Mouse (Mus musculus) neural tube, embryonic 13.5 days (tissue): Measurements from ENCODE around the gene Pla2g15. TPM values are rescaled to one million over a fixed set of nuclear protein-coding genes. Genes with fewer than 3 reads are reported as not detected.
A peak's percentile ranks its signal among the peaks of the same experiment; 100 is the strongest.

Experiments used
- ATAC-seq: fragments of 200-750 bp; cut with Nextera tagmentation; 2 replicates; pipeline ENCODE4 v1.8.0; 2017; ENCODE audit warnings: low read depth, mild to moderate bottlenecking, moderate TSS enrichment, moderate library complexity
- H3K27ac ChIP-seq: fragments of 300-500 bp; sonication (generic); replicated peaks from 2 replicates; pipeline ENCODE4 v1.5.1; 2015; ENCODE audit warnings: moderate library complexity, mild to moderate bottlenecking, inconsistent platforms
- H3K27me3 ChIP-seq: fragments of 300-500 bp; sonication (generic); 2 replicates; pipeline ENCODE4 v1.6.1; 2015; ENCODE audit warnings: mild to moderate bottlenecking, inconsistent platforms
- H3K36me3 ChIP-seq: fragments of 300-500 bp; sonication (generic); 2 replicates; pipeline ENCODE4 v1.6.1; 2015; ENCODE audit warnings: mild to moderate bottlenecking, inconsistent platforms
- H3K4me1 ChIP-seq: fragments of 300-500 bp; sonication (generic); replicated peaks from 2 replicates; pipeline ENCODE4 v1.6.1; 2015; ENCODE audit warnings: inconsistent platforms
- H3K4me2 ChIP-seq: fragments of 300-500 bp; sonication (generic); 2 replicates; pipeline ENCODE4 v1.6.1; 2015; ENCODE audit warnings: inconsistent platforms, mild to moderate bottlenecking, moderate library complexity
- H3K4me3 ChIP-seq: fragments of 300-500 bp; sonication (generic); 2 replicates; pipeline ENCODE4 v1.5.1; 2015; ENCODE audit warnings: mild to moderate bottlenecking, inconsistent platforms
- H3K9ac ChIP-seq: fragments of 300-500 bp; sonication (generic); 2 replicates; pipeline ENCODE4 v1.6.1; 2015; ENCODE audit warnings: moderate library complexity, mild to moderate bottlenecking, inconsistent platforms
- H3K9me3 ChIP-seq: fragments of 300-500 bp; sonication (generic); 2 replicates; pipeline ENCODE4 v1.6.1; 2016; ENCODE audit warnings: inconsistent platforms
- WGBS: fragments of 180-500 bp; shearing (Covaris S2); methylation state at CpG from one replicate; pipeline ENCODE4 v1.1.7; 2015; 5-methylcytosine and 5-hydroxymethylcytosine counted together
- polyA plus RNA-seq: library from polyadenylated mRNA; unstranded; fragments of >200 nt; fragmentation: Nextera tagmentation; extraction: Ambion mirVana; gene quantifications from 2 replicates; pipeline ENCODE4 v1.2.1, GENCODE M21; 2015

Gene Pla2g15
- polyA plus RNA-seq, 1 experiment from 2014 or later, result 18.1 TPM

GRCm38 (mm10) chr8:106136156-106137130, 13.8 kb upstream of the Pla2g15 start, which contains the start of gene Esrp2:
Gene Esrp2, minus strand, starts transcription at chr8:106136974.
- 1% methylated on average over 86 of the region's 86 CpGs for WGBS
- ATAC-seq, result peak; percentile 28; the same call in 1 of the 2 replicates

DNA sequence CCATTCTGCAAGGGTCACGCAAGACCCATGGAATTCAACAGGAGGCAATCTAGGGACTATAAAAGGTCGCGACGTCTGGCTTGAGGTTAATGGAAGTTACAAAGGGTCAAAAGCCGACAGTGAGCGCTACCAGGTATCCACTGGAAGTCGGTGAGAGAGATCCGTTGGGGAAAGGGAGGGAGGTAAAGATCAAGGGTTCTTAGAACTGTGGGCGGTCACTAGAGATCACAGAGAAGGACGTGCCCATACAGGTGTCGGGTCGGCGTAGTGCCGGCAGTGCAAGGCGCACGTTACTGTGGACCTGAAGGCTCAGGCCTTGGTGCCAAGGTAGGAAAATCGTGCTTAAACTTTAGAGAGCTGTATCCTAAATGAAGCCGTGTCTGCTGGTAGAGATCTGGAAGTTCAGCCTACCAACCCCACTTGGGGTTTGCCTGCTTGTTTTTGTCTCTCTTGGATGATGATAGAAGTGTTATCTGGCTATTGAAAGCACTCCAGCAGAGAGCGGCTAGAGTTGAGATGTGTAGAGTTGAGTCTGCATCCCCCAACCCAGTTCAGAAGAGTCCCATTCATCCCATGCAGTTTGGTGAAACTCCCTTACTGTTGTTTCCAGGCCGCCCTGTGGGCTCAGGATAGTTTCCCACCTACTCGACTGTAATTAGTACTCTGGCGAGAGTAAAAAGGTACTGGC, 12.8 kb upstream of the Pla2g15 start:
- Histone ChIP-seq H3K4me2 (peak overlapping the region; percentile 75), H3K4me1 (peaks cover 30% of the 10 kb centered on the region), H3K9ac (peak overlapping the region; percentile 62), H3K36me3 (peaks cover 7% of the 10 kb centered on the region), H3K27ac (no peak overlapping the region), H3K4me3 (peak overlapping the region; percentile 45), H3K27me3 (peaks cover 83% of the 10 kb centered on the region), H3K9me3 (no peaks in the 10 kb centered on the region)
- ATAC-seq, result no peak
- WGBS, result 2% methylated on average over 22 of the region's 22 CpGs

More at GRCm38 (mm10) chr8:106136156-106137130, 13.8 kb upstream of the Pla2g15 start, which contains the start of gene Esrp2:
- H3K9ac ChIP-seq, result peak within 1 kb of the TSS; percentile 62
- no peak within 1 kb of the TSS for H3K27ac ChIP-seq
- peaks cover 30% of the 10 kb centered on the region for H3K4me1 ChIP-seq
- peak within 1 kb of the TSS; percentile 75 for H3K4me2 ChIP-seq
- H3K27me3 ChIP-seq, result peaks cover 83% of the 10 kb centered on the region
- peak within 1 kb of the TSS; percentile 45 for H3K4me3 ChIP-seq
- no peaks in the 10 kb centered on the region for H3K9me3 ChIP-seq
- peaks cover 15% of the 10 kb centered on the region for H3K36me3 ChIP-seq

DNA sequence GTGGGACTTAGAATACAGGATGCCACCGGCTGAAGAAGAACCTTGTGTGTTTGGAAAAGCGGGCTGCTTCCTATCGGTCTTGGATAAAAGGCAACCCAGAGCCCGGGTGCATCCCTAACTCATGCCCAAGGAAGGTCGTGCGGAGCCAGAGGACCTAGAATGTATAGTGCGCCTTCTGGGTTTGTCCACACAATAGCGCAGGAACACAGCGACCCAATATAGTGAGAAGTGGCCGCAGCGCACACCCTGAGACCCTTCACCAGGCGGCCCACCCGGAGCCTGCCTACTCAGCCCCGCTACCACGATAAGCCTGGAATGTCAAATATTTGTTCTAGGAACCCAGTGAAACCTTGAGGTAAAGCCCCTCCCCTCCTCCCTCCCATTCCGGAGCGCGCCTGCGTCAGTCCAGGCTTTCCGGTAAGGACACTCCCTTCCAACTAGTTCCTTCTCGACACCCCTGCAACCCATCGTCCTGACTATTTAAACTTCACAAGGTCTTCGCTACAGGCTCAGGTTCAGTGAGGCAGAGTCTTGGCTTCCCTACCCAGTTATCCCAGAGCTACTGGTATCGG, 12.2 kb upstream of the Pla2g15 start:
- whole genome bisulfite sequencing, result under 1% methylated on average over 24 of the region's 24 CpGs
- Histone ChIP-seq H3K4me3 (peak overlapping the region; percentile 45), H3K4me1 (peaks cover 30% of the 10 kb centered on the region), H3K27ac (no peak overlapping the region), H3K9ac (peak overlapping the region; percentile 62), H3K27me3 (peaks cover 77% of the 10 kb centered on the region), H3K36me3 (peaks cover under 1% of the 10 kb centered on the region), H3K4me2 (peak overlapping the region; percentile 75), H3K9me3 (no peaks in the 10 kb centered on the region)
- no peak for ATAC-seq

- Histone ChIP-seq H3K4me2 (peak overlapping the region; percentile 75), H3K36me3 (no peaks in the 10 kb centered on the region), H3K4me1 (peaks cover 30% of the 10 kb centered on the region), H3K9me3 (no peaks in the 10 kb centered on the region), H3K9ac (peak overlapping the region; percentile 62), H3K27me3 (peaks cover 70% of the 10 kb centered on the region), H3K27ac (no peak overlapping the region), H3K4me3 (peak overlapping the region; percentile 45)
- 16% methylated on average over 7 of the region's 7 CpGs for WGBS
- ATAC-seq, result no peak
Observed at GRCm38 (mm10) chr8:106138616-106139015, 11.6 kb upstream of the Pla2g15 start.

DNA sequence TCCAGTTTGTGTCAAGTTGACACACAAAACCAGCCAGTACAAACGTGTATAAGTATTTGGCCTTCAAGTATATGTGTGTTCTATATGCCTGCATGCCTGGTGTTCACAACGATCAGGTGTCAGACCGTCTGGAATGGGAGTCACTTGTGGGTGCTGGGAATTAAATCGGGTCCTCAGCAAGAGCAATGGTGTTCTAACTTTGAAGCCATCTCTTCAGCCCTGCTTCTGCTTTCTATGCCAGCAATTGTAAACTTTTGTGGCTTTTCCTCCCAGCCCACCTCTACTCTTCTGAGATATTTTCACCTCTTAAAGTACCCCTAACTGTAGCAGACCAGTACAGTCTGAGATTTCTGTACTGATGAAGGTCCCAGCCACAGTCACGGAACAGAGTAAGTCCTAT, 10.0 kb upstream of the Pla2g15 start:
- H3K9ac ChIP-seq, result no peak overlapping the region
- H3K9me3 ChIP-seq, result no peaks in the 10 kb centered on the region
- H3K4me1 ChIP-seq, result peaks cover 30% of the 10 kb centered on the region
- no peak overlapping the region for H3K4me2 ChIP-seq
- peaks cover 55% of the 10 kb centered on the region for H3K27me3 ChIP-seq
- 68% methylated on average over 5 of the region's 5 CpGs for WGBS
- no peaks in the 10 kb centered on the region for H3K36me3 ChIP-seq
- H3K27ac ChIP-seq, result no peak overlapping the region
- H3K4me3 ChIP-seq, result no peak overlapping the region
- ATAC-seq, result no peak

DNA sequence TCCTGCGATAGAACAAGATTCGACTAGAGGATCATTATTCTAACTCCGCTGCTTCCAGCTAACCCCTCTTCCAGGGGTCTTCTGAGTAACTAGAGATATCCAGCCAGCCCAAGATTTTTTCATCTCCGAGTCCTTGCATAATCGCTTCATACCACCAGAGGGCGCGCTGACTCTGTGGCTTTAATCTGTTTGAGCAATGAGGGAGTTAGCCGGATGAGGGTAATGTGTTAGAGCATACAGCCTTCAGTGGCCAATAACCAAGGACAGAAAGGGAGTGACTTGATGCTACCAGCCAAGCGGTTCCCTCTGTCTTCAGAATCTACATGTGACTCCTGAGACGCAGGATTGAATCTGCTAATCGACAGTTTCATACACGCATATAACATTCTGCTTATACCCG, 9.4 kb upstream of the Pla2g15 start:
- WGBS, result 19% methylated on average over 13 of the region's 13 CpGs

DNA sequence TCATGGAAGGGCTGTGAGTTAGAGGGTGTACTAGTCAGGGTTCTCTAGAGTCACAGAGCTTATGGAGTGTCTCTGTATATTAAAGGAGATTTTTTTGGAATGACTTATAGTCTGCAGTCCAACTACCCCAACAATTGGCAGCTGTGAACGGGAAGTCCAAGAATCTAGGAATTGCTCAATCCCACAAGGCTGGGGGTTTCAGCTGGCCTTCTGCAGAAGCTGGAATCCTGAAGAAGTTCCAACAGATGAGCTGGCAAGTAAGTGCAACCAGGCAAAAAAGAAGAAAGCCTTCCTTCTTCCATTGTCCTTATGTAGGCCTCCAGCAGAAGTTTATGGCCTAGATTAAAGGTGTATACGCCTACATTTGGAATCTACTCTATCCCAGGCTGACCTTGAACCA, 4.9 kb upstream of the Pla2g15 start:
- Histone ChIP-seq H3K4me1 (no peaks in the 10 kb centered on the region), H3K4me2 (no peak overlapping the region), H3K36me3 (no peaks in the 10 kb centered on the region), H3K27me3 (0 out of 2 replicates have a peak, but pooled peaks cover 3% of the 10 kb centered on the region), H3K4me3 (no peak overlapping the region), H3K9ac (no peak overlapping the region), H3K27ac (no peak overlapping the region), H3K9me3 (no peaks in the 10 kb centered on the region)
- no peak for ATAC-seq
- 90% methylated on average over 2 of the region's 2 CpGs for WGBS

More for the DNA sequence above, 9.4 kb upstream of the Pla2g15 start:
- no peaks in the 10 kb centered on the region for H3K9me3 ChIP-seq
- no peak overlapping the region for H3K4me3 ChIP-seq
- no peak overlapping the region for H3K9ac ChIP-seq
- H3K4me2 ChIP-seq, result no peak overlapping the region
- H3K36me3 ChIP-seq, result no peaks in the 10 kb centered on the region
- peak; percentile 59; the same call in 1 of the 2 replicates for ATAC-seq
- peaks cover 49% of the 10 kb centered on the region for H3K27me3 ChIP-seq
- H3K4me1 ChIP-seq, result peaks cover 28% of the 10 kb centered on the region
- H3K27ac ChIP-seq, result no peak overlapping the region

DNA sequence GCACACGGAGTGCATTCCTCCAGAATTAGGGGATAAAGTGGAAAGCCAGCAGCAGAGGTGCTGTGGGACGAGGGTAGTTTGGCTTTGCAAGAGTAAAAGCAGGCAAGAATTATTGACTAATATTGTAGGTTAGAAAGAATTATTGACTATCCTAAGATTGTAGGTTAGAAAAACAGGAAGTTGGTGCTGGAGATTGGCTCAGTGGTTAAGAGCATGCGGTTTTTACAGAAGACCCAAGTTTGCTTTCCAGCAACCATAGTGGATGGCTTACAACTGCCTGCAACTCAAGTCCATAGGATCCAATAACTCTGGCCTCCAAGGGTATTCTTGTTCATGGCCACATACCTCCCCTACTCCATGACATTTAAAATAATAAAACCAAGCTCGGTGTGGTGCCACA, 4.2 kb upstream of the Pla2g15 start:
- H3K4me3 ChIP-seq, result no peak overlapping the region
- H3K9ac ChIP-seq, result no peak overlapping the region
- no peaks in the 10 kb centered on the region for H3K27me3 ChIP-seq
- no peaks in the 10 kb centered on the region for H3K9me3 ChIP-seq
- peaks cover 5% of the 10 kb centered on the region for H3K4me1 ChIP-seq
- no peak for ATAC-seq
- no peaks in the 10 kb centered on the region for H3K36me3 ChIP-seq
- 91% methylated on average over 4 of the region's 4 CpGs for WGBS
- H3K4me2 ChIP-seq, result no peak overlapping the region
- H3K27ac ChIP-seq, result no peak overlapping the region

DNA sequence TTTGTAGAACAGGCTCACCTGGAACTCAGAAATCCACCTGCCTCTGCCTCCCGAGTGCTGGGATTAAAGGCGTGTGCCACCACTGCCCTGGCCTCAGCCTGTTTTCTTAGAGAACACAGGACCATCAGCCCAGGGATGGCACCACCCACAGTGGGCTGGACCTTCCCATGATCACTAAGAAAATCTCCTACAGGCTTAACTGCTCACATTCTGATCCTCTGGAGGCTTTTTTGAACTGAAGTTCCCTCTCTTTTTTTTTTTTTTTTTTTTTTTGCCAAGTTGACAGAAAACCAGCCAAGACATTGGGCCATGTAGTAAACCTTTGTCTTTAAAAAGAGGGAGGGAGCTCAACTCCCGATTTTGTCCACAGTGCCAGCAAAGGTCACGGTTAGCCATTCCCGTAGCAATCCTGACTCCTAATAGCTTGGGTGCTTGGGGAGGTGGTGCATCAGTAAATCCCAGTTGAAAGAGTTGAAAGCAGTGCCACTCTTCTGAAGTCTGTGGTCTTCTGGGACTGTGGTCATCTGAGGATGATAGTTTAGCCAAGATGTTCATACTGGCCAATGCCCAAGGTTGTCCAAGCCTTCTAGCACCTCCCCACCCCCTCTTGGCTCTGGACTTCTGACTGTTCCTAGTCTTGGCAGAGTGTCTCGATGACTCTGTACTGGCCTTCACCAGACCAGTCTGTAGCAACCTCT, 2.2 kb upstream of the Pla2g15 start:
- 87% methylated on average over 6 of the region's 6 CpGs for WGBS
- no peak overlapping the region for H3K4me3 ChIP-seq
- H3K9ac ChIP-seq, result no peak overlapping the region
- no peak overlapping the region for H3K27ac ChIP-seq
- no peaks in the 10 kb centered on the region for H3K36me3 ChIP-seq
- no peak overlapping the region for H3K4me2 ChIP-seq
- peaks cover 17% of the 10 kb centered on the region for H3K4me1 ChIP-seq
- no peaks in the 10 kb centered on the region for H3K27me3 ChIP-seq
- no peaks in the 10 kb centered on the region for H3K9me3 ChIP-seq
- ATAC-seq, result no peak

- H3K4me3 ChIP-seq, result no peak overlapping the region
- H3K9me3 ChIP-seq, result no peaks in the 10 kb centered on the region
- 0 out of 2 replicates have a peak, but pooled peaks cover 2% of the 10 kb centered on the region for H3K36me3 ChIP-seq
- ATAC-seq, result no peak
- no peaks in the 10 kb centered on the region for H3K27me3 ChIP-seq
- H3K27ac ChIP-seq, result no peak overlapping the region
- H3K4me1 ChIP-seq, result peaks cover 17% of the 10 kb centered on the region
- H3K9ac ChIP-seq, result no peak overlapping the region
- 93% methylated on average over 6 of the region's 6 CpGs for WGBS
- no peak overlapping the region for H3K4me2 ChIP-seq
Observed at GRCm38 (mm10) chr8:106149025-106149424, 1.2 kb upstream of the Pla2g15 start.

- Histone ChIP-seq H3K4me2 (peak overlapping the region; percentile 74), H3K36me3 (peaks cover 17% of the 10 kb centered on the region), H3K4me3 (peak overlapping the region; percentile 85), H3K4me1 (peaks cover 17% of the 10 kb centered on the region), H3K27me3 (no peaks in the 10 kb centered on the region), H3K27ac (peak overlapping the region; percentile 49; the same call in 1 of the 2 replicates), H3K9me3 (no peaks in the 10 kb centered on the region), H3K9ac (peak overlapping the region; percentile 85)
- 19% methylated on average over 8 of the region's 8 CpGs for WGBS
- no peak; the same call in 1 of the 2 replicates for ATAC-seq
Observed at GRCm38 (mm10) chr8:106150653-106151000, 428 bp downstream of the Pla2g15 start.
